Mouse (Mus musculus): ENCODE results near the gene Slc2a13. TPM values are rescaled to one million over a fixed set of nuclear protein-coding genes. Genes with fewer than 3 reads are reported as not detected.

The Slc2a13 gene
- polyA plus RNA-seq, 1 experiment from 2014 or later, result 0.75 TPM

GRCm38 (mm10) chr15:91572421-91573069 is 516 bp downstream of the Slc2a13 start:
- H3K9me3 ChIP-seq (ENCODE audit: control insufficient read depth, low read length), result no peaks in the 10 kb centered on the region
- ATAC-seq, result peak; percentile 90
- peak overlapping the region; percentile 78 for H3K9ac ChIP-seq (ENCODE audit: low read depth, low read length)
- peak overlapping the region; percentile 72 for H3K27ac ChIP-seq (ENCODE audit: low read length)
- H3K27me3 ChIP-seq (replicated peaks; ENCODE audit: control insufficient read depth, insufficient read depth, low read length), result no peaks in the 10 kb centered on the region
- no peaks in the 10 kb centered on the region for H3K36me3 ChIP-seq (ENCODE audit: control insufficient read depth, insufficient read depth, low read length)
- peak overlapping the region; percentile 77 for H3K4me3 ChIP-seq (ENCODE audit: low read length)
- H3K4me1 ChIP-seq (ENCODE audit: control insufficient read depth, insufficient read depth, low read length), result peaks cover 6% of the 10 kb centered on the region
- H3K4me2 ChIP-seq (ENCODE audit: low read depth, low read length), result peak overlapping the region; percentile 97
- WGBS, result under 1% methylated on average over 90 of the region's 91 CpGs

DNA sequence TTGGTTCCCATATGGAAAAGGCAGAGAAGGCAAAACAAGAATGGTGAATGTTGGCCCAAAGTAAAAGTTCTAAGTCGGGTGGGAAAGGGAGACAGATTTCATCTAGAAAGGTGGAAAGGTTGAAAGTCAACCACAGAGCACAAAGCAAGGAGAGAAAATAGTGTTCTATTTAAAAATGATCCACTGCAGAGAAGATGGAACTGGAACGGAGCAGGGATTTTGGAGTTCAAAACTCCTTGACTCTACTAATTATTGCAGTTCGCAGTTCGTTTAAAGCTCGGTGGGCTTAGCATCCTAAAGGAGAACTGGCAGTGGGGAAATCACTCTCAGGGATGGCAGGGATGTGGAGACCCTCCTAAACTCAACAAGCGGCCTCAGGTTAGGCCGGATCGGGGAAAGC is 1.1 kb downstream of the Slc2a13 start:
- H3K9ac ChIP-seq (ENCODE audit: low read depth, low read length), result peak overlapping the region; percentile 78
- no peak overlapping the region for H3K27ac ChIP-seq (ENCODE audit: low read length)
- no peaks in the 10 kb centered on the region for H3K36me3 ChIP-seq (ENCODE audit: control insufficient read depth, insufficient read depth, low read length)
- peaks cover 6% of the 10 kb centered on the region for H3K4me1 ChIP-seq (ENCODE audit: control insufficient read depth, insufficient read depth, low read length)
- peak overlapping the region; percentile 77 for H3K4me3 ChIP-seq (ENCODE audit: low read length)
- no peak for ATAC-seq
- WGBS, result 13% methylated on average over 8 of the region's 8 CpGs
- H3K4me2 ChIP-seq (ENCODE audit: low read depth, low read length), result peak overlapping the region; percentile 97
- no peaks in the 10 kb centered on the region for H3K9me3 ChIP-seq (ENCODE audit: control insufficient read depth, low read length)
- H3K27me3 ChIP-seq (replicated peaks; ENCODE audit: control insufficient read depth, insufficient read depth, low read length), result no peaks in the 10 kb centered on the region

DNA sequence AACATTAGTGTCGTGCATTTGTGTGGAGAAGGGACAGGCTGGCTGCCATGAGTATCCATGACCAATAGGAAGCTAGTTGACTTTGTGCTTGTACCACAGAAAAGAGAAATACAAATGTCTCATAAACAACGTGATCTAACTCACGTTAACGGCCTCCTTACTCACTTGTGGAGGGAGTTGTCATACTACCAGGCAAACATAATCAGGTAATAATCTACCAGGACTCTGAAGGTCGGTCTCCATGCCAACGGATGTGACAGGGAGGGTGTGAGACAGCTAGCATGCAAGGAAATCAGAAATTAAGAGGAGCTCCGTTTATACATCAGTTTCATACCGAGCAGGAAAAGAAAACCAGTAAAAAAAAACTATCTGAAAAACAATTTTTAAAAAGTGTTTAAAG is 6.3 kb downstream of the Slc2a13 start:
- no peak overlapping the region for H3K9ac ChIP-seq (ENCODE audit: low read depth, low read length)
- no peaks in the 10 kb centered on the region for H3K9me3 ChIP-seq (ENCODE audit: control insufficient read depth, low read length)
- no peaks in the 10 kb centered on the region for H3K36me3 ChIP-seq (ENCODE audit: control insufficient read depth, insufficient read depth, low read length)
- H3K4me1 ChIP-seq (ENCODE audit: control insufficient read depth, insufficient read depth, low read length), result peaks cover 8% of the 10 kb centered on the region
- no peak overlapping the region for H3K4me3 ChIP-seq (ENCODE audit: low read length)
- H3K27me3 ChIP-seq (replicated peaks; ENCODE audit: control insufficient read depth, insufficient read depth, low read length), result no peaks in the 10 kb centered on the region
- H3K4me2 ChIP-seq (ENCODE audit: low read depth, low read length), result peak overlapping the region; percentile 9; the same call in 1 of the 2 replicates
- ATAC-seq, result peak; percentile 83
- WGBS, result 49% methylated on average over 8 of the region's 8 CpGs
- no peak overlapping the region for H3K27ac ChIP-seq (ENCODE audit: low read length)

- H3K9ac ChIP-seq (ENCODE audit: low read depth, low read length), result no peak overlapping the region
- H3K4me1 ChIP-seq (ENCODE audit: control insufficient read depth, insufficient read depth, low read length), result peaks cover 8% of the 10 kb centered on the region
- 69% methylated on average over 11 of the region's 11 CpGs for WGBS
- H3K4me3 ChIP-seq (ENCODE audit: low read length), result no peak overlapping the region
- H3K27me3 ChIP-seq (replicated peaks; ENCODE audit: control insufficient read depth, insufficient read depth, low read length), result no peaks in the 10 kb centered on the region
- peak overlapping the region; percentile 55; the same call in 1 of the 2 replicates for H3K27ac ChIP-seq (ENCODE audit: low read length)
- no peaks in the 10 kb centered on the region for H3K36me3 ChIP-seq (ENCODE audit: control insufficient read depth, insufficient read depth, low read length)
- ATAC-seq, result peak; percentile 84
- no peak overlapping the region for H3K4me2 ChIP-seq (ENCODE audit: low read depth, low read length)
- no peaks in the 10 kb centered on the region for H3K9me3 ChIP-seq (ENCODE audit: control insufficient read depth, low read length)
Observed at GRCm38 (mm10) chr15:91565025-91565605, 7.9 kb downstream of the Slc2a13 start.

- peaks cover 5% of the 10 kb centered on the region; the same call in 1 of the 2 replicates for H3K4me1 ChIP-seq (ENCODE audit: control insufficient read depth, insufficient read depth, low read length)
- no peak overlapping the region for H3K4me3 ChIP-seq (ENCODE audit: low read length)
- H3K9me3 ChIP-seq (ENCODE audit: control insufficient read depth, low read length), result no peaks in the 10 kb centered on the region
- no peak overlapping the region for H3K4me2 ChIP-seq (ENCODE audit: low read depth, low read length)
- H3K27me3 ChIP-seq (replicated peaks; ENCODE audit: control insufficient read depth, insufficient read depth, low read length), result no peaks in the 10 kb centered on the region
- H3K27ac ChIP-seq (ENCODE audit: low read length), result no peak overlapping the region
- no peaks in the 10 kb centered on the region for H3K36me3 ChIP-seq (ENCODE audit: control insufficient read depth, insufficient read depth, low read length)
- ATAC-seq, result no peak
- 89% methylated on average over 6 of the region's 6 CpGs for WGBS
- no peak overlapping the region for H3K9ac ChIP-seq (ENCODE audit: low read depth, low read length)
Observed at GRCm38 (mm10) chr15:91561728-91562127, 11.3 kb downstream of the Slc2a13 start.

GRCm38 (mm10) chr15:91555336-91555736 is 17.7 kb downstream of the Slc2a13 start:
- no peaks in the 10 kb centered on the region for H3K36me3 ChIP-seq (ENCODE audit: control insufficient read depth, insufficient read depth, low read length)
- H3K27me3 ChIP-seq (replicated peaks; ENCODE audit: control insufficient read depth, insufficient read depth, low read length), result no peaks in the 10 kb centered on the region
- H3K4me3 ChIP-seq (ENCODE audit: low read length), result no peak overlapping the region
- WGBS, result 89% methylated on average over 6 of the region's 6 CpGs
- no peaks in the 10 kb centered on the region for H3K9me3 ChIP-seq (ENCODE audit: control insufficient read depth, low read length)
- no peak overlapping the region for H3K27ac ChIP-seq (ENCODE audit: low read length)
- H3K4me2 ChIP-seq (ENCODE audit: low read depth, low read length), result no peak overlapping the region
- no peak overlapping the region for H3K9ac ChIP-seq (ENCODE audit: low read depth, low read length)
- ATAC-seq, result no peak
- H3K4me1 ChIP-seq (ENCODE audit: control insufficient read depth, insufficient read depth, low read length), result no peaks in the 10 kb centered on the region

GRCm38 (mm10) chr15:91548586-91549268 is 24.3 kb downstream of the Slc2a13 start:
- no peak overlapping the region for H3K4me2 ChIP-seq (ENCODE audit: low read depth, low read length)

DNA sequence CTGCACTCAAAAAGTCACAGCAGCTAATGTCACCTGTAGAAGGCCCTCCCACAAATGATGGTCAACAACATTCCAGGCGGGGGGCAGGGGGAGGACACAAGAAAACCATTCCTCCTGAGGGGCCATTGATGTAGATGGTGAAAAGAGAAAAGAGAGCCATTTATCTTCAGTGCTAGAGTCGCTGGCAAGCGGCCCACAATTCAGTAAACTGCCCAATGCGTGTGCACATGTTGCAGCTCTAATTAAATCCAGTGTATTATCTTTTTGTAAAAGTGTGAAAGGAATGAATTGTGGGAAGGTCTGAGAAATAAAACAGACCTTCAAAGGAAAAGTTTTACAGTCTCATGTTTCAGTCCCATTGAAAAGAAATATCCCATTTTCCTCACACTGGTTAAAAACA is 28.5 kb downstream of the Slc2a13 start:
- H3K27me3 ChIP-seq (replicated peaks; ENCODE audit: control insufficient read depth, insufficient read depth, low read length), result no peaks in the 10 kb centered on the region
- no peak overlapping the region for H3K4me3 ChIP-seq (ENCODE audit: low read length)
- WGBS, result 69% methylated on average over 4 of the region's 4 CpGs
- H3K4me1 ChIP-seq (ENCODE audit: control insufficient read depth, insufficient read depth, low read length), result no peaks in the 10 kb centered on the region
- no peak overlapping the region for H3K27ac ChIP-seq (ENCODE audit: low read length)
- no peak for ATAC-seq
- H3K4me2 ChIP-seq (ENCODE audit: low read depth, low read length), result no peak overlapping the region
- H3K9me3 ChIP-seq (ENCODE audit: control insufficient read depth, low read length), result no peaks in the 10 kb centered on the region
- no peak overlapping the region for H3K9ac ChIP-seq (ENCODE audit: low read depth, low read length)
- no peaks in the 10 kb centered on the region for H3K36me3 ChIP-seq (ENCODE audit: control insufficient read depth, insufficient read depth, low read length)

More at GRCm38 (mm10) chr15:91548586-91549268, 24.3 kb downstream of the Slc2a13 start:
- WGBS, result 59% methylated on average over 12 of the region's 12 CpGs
- no peak overlapping the region for H3K27ac ChIP-seq (ENCODE audit: low read length)
- no peak overlapping the region for H3K4me3 ChIP-seq (ENCODE audit: low read length)
- no peaks in the 10 kb centered on the region for H3K27me3 ChIP-seq (replicated peaks; ENCODE audit: control insufficient read depth, insufficient read depth, low read length)
- no peaks in the 10 kb centered on the region for H3K36me3 ChIP-seq (ENCODE audit: control insufficient read depth, insufficient read depth, low read length)
- H3K9ac ChIP-seq (ENCODE audit: low read depth, low read length), result no peak overlapping the region
- ATAC-seq, result peak; percentile 53
- H3K4me1 ChIP-seq (ENCODE audit: control insufficient read depth, insufficient read depth, low read length), result no peaks in the 10 kb centered on the region
- no peaks in the 10 kb centered on the region for H3K9me3 ChIP-seq (ENCODE audit: control insufficient read depth, low read length)

DNA sequence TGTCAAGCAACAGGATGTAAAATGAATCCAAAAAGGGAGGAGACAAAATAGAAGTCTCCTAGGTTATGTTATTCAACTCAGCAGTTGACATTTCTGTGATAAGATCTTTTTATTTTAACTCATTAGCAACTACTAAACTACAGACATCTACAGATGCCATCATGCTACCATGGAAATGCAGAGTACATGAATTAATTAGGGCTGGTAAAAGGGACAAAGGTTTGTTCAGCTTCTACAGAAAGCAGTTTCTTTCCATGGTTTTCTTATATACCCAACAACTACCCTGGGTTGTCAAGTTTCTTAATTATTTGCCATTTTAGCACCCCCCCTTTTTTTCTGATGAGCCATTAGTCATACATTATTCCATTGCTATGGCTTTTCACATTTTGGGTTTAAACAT is 34.6 kb downstream of the Slc2a13 start:
- H3K4me2 ChIP-seq (ENCODE audit: low read depth, low read length), result no peak overlapping the region
- no peaks in the 10 kb centered on the region for H3K36me3 ChIP-seq (ENCODE audit: control insufficient read depth, insufficient read depth, low read length)
- H3K9me3 ChIP-seq (ENCODE audit: control insufficient read depth, low read length), result no peaks in the 10 kb centered on the region
- no peak overlapping the region for H3K27ac ChIP-seq (ENCODE audit: low read length)
- H3K9ac ChIP-seq (ENCODE audit: low read depth, low read length), result no peak overlapping the region
- H3K4me3 ChIP-seq (ENCODE audit: low read length), result no peak overlapping the region
- H3K27me3 ChIP-seq (replicated peaks; ENCODE audit: control insufficient read depth, insufficient read depth, low read length), result no peaks in the 10 kb centered on the region
- ATAC-seq, result no peak
- H3K4me1 ChIP-seq (ENCODE audit: control insufficient read depth, insufficient read depth, low read length), result no peaks in the 10 kb centered on the region
